Mouse (Mus musculus) ZHBTc4 (cell line): Measurements from ENCODE around the gene Spaca3.
A peak's percentile ranks its signal among the peaks of the same experiment; 100 is the strongest.

Experiments used
- DNase-seq: peaks from one replicate; pipeline ENCODE4 v3.0.0-alpha.2; 2011; ENCODE audit warnings: low read depth, low spot score

Gene Spaca3

GRCm38 (mm10) chr11:80858065-80858464 is at the start of gene Spaca3:
Gene Spaca3 (plus strand): TSS chr11:80858365.
- DNase-seq, result no peak

DNA sequence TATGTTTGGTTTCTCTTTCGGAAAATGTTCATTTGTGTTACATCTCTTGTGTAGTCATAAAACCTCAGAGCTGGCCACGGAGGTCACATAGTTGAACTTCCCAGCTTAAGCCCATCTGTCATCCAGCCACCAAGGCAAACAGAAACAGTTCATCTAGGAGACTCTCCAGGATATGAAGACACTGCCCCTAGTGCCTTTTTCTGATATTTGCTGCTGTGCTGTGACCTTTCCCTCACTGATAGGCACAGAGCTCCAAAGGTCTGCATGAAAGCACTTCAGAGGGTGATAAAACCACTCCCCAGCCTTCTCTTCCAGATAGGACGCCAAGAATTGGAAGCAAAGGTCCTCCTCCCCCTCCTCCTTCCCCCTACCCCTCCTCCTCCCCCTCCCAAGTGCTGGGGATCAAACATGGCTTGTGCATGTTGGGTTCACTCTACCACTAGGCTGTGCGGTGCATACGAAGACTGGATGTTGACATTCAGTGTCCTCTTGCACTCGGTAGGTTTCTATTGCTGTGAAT is 49.6 kb upstream of the Spaca3 start:
- peak; percentile 53 for DNase-seq

DNA sequence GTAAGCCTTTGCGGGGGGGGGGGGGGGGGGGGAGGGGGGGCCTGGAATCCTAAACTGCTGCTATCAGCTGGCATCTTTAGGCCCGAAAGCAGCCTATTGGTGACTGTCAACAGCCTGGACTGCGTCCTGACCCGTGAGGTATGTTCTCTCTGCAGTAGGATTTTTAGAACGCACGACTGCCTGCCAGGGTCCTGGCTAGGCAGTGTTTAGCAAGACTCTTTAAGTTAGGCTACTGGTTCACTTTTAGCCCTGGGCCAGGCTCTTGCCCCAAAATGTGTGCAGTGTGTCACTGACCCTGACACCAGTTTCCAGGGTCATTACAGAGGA is 48.5 kb upstream of the Spaca3 start:
- DNase-seq, result peak; percentile 27

DNA sequence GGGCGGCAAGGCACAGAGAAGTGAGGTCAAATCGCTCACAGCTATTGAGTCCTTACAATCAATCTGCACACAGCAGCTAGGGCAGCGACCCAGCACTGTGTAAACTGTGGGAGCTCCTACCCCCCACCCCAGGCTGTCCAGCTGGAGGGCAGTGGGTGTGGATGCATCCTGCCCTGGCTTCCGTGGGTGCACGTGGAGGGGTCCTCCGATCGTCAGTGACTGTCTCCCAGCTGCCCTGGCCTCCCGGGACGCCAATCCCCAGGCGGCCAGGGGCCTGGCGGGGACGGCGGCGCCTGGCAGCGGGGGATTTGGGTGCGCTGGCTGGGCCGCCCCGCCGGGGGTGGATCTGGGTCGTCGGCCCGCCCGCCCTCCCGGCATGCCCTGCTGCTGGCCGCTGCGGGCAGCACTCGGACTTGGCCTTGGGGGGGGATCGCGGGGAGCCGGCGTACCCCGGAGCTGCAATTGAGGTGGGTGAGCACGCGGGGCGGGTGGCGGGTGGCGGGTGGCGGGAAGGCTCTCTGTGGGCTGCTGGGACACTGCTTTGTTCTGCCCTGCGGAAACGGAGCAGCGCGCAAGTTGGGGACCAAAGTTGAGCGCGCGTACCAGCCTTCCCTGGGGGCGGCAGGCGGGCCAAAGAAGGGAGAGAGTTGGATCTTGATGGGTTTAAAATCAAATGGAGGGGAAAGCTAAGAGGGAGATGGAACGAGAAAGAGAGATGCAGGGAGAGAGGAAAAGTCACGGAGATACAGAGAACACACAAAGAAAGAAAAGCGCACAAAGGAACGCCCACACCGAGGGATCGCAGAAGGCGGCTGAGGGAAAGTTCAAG is 48.0 kb upstream of the Spaca3 start, which contains the start of gene Tmem98:
Tmem98 (plus strand) TSS at position 183 of the 829 bp plus-strand sequence.
- DNase-seq, result peak; percentile 36

- no peak for DNase-seq
Measured at GRCm38 (mm10) chr11:80811156-80811555, 47.0 kb upstream of the Spaca3 start.

GRCm38 (mm10) chr11:80815354-80815753 is 42.8 kb upstream of the Spaca3 start:
- DNase-seq, result no peak

DNA sequence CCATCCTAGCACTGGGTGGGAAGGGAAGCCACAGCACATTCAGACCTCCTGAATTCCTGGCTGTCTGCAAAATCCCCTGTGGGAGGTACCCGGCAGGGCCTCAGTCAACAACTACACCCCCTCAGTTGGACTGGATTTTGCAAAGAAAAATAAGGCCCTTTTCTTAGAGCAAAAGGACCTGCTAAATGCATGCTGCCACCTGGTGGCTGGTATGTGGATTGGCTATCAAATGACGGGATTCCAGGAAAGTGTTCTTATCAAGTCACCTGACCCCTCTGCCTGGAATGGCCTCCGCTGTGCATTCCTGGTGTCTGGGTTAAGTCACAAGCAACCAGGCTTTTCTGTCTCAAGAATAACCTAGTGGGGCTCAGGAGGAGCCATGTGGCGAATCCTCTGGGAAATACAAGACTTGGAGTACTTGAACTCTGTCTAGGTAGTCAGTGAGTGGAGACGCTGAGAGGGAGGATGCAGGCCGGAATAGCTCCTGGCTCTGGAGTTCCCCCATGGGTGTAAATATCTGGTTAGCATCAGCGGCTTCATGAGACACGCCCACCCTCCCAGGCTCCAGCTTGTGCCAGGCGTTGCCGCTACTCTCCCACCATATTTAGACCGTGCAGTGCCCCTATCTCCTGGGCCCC is 40.0 kb upstream of the Spaca3 start:
- peak; percentile 98 for DNase-seq

DNA sequence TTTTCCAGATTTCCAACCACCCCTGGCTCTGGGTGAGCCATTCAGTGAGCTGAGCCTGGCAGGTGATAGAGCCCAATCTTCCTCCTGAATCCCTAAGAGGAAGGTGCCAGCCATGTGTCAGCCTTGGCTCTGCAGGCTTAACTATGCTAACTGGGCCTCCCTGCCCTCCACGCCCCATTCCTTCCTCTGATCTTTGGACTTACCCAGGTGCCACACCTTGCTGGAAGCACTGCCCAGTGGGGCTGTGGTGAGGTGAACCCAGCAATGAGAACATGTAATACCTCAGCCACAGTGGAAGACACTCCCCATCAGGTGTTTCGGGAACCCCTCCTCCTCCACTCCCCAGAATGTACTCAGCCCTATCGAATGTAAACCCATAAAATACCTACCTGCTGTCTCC is 38.1 kb upstream of the Spaca3 start:
- no peak for DNase-seq

GRCm38 (mm10) chr11:80821296-80821695 is 36.9 kb upstream of the Spaca3 start:
- DNase-seq, result peak; percentile 51

DNA sequence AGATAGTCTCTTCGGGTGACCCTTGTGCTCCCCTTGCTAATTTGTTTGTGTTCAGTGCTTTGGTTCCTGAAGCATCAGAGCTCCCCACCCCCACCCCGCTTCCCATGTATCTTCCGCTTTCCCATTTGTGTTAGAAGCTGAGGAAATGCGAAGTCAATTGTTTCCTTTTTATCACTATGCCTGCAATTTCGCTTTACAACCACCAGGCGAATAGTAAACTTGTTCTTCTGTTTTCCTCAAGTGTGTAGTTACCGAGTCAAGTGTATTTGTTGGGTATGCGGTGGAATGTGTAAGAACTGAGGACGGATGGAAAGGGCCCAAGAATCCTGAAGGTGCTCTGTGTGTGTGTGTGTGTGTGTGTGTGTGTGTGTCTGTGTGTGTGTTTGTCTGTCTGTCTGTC is 36.4 kb upstream of the Spaca3 start:
- DNase-seq, result peak; percentile 75

- no peak for DNase-seq
Measured at GRCm38 (mm10) chr11:80835395-80835794, 22.8 kb upstream of the Spaca3 start.

DNA sequence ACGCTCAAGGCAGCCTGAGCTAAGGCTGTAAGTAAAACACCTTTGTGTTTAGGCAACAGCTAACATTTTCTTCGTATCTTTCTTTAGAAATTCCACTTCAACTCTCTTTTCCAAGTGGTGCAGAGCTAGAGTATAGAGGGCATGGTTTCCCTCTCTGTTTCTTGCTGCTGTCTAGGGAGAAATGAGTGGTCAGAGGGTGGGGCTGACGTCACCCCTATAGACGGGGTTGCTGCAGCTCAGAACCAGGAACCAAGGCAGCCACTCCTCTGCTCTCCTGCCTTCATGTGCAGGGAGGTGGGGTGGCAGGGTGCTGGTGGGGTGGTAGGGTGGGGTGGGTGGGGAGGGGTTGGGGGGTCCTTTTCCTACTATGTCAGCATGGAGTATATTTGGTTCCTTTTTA is 22.3 kb upstream of the Spaca3 start:
- no peak for DNase-seq

DNA sequence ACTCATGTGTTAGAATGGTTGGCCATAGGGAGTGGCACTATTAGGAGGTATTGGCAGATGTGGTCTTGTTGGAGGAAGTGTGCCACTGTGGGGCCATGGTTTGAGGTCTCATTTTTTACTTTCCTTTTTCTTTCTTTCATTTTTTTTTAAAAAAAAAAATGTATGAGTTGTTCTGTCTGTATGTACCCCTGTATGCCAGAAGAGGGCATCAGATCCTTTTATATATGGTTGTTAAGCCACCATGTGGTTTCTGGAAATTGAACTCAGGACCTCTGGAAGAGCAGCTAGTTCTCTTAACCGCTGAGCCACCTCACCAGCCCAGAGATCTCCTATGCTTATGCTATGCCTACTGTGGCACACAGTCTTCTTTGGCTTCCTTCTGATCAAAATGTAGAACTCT is 19.4 kb upstream of the Spaca3 start:
- no peak for DNase-seq

GRCm38 (mm10) chr11:80843435-80843834 is 14.7 kb upstream of the Spaca3 start:
- DNase-seq, result no peak

- DNase-seq, result no peak
Measured at GRCm38 (mm10) chr11:80845486-80845885, 12.7 kb upstream of the Spaca3 start.

DNA sequence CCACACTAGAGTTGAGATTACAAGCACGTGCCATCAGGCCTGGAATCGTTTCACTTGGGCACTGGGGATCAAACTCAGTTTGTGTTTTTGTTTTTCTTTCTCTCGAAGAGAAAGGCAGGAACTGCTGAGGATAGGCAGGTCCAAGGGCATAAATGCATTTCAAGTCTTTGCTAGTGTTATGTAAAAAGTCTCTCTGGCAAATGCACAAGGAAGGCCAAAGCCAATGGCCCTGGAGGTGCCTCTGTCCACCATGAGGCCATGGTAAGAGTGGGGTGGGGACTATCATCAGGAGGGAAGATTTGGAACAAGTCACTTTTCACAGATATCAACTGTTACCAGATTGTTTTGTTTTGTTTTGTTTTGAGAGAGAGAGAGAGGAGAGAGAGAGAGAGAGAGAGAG is 12.1 kb upstream of the Spaca3 start:
- DNase-seq, result no peak

GRCm38 (mm10) chr11:80848131-80848530 is 10.0 kb upstream of the Spaca3 start:
- no peak for DNase-seq

DNA sequence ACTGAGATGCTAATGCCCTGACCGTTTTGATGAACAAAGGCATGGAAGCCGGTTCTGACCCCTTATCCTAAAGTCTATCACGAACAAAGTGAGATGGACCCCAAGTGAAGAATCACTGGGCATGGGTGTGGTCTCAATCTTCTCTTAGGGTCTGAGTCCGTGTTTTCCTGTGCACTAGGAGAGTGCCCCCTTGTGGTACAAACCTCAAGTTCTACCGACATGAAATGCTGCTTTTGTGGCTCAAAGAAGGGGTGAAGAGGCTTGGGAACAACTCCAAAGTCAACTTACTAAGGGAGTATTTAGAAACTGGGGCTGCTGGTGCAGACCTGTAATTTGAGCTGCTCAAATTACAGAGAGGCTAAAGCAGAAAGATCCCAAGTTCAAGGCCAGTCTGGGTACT is 6.3 kb upstream of the Spaca3 start:
- peak; percentile 77 for DNase-seq

GRCm38 (mm10) chr11:80853014-80853413 is 5.2 kb upstream of the Spaca3 start:
- no peak for DNase-seq

GRCm38 (mm10) chr11:80854430-80854829 is 3.7 kb upstream of the Spaca3 start:
- no peak for DNase-seq

DNA sequence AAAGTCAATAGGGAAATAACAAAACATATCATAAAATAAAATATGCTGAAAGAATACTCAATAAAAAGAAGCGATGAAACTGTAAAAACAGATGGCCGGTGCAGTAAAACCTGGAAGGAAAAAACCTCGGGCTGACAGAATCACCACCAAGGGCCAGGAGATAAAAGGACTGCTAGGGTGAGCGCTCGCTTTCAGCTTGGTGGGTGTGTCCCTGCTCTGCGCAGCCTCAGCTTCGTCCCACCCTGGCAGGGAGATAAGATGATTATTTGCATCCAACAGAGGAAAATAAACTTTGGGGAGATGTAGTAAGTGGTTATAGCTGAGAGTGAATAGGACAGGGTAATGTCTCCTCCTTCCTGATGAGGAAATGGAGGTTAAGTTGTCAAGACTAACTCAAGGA is 3.3 kb upstream of the Spaca3 start:
- no peak for DNase-seq

DNA sequence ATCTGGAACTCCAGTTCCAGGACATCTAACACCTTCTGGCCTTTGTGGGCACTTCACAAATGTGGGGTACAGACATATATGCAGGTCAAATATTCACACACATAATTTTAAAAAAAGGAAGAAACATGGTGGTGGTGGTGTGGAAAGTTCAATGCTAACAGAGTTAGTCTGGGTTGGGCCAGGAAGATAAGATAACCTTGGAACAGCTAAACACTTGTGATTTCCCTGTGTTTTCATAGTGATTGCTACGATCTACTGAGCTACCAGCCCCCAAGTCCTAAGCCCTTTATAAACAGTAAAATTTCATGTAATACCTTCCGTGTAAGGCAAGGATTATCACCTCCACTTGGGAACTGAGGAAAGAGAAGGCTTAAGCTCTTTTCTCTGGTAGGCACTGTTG is 1.3 kb upstream of the Spaca3 start:
- no peak for DNase-seq

- no peak for DNase-seq
Measured at GRCm38 (mm10) chr11:80862941-80863340, 4.8 kb downstream of the Spaca3 start.
